Mouse (Mus musculus) midbrain, embryonic 16.5 days (tissue): ENCODE data around the gene Tbl1xr1. TPM values are rescaled to one million over a fixed set of nuclear protein-coding genes. Genes with fewer than 3 reads are reported as not detected.

Experiments used
- ATAC-seq: fragments of 200-750 bp; cut with Nextera tagmentation; 2 replicates; pipeline ENCODE4 v1.8.0; 2017; ENCODE audit warnings: moderate TSS enrichment
- H3K27ac ChIP-seq: fragments of 300-500 bp; sonication (generic); 2 replicates; pipeline ENCODE4 v1.5.1; 2014; ENCODE audit warnings: mild to moderate bottlenecking, low read length, mixed read lengths
- H3K27me3 ChIP-seq: fragments of 300-500 bp; sonication (generic); 2 replicates; pipeline ENCODE4 v1.6.1; 2014; ENCODE audit warnings: low read depth, low read length, mixed read lengths; ENCODE audit not compliant: control insufficient read depth, insufficient read depth
- H3K36me3 ChIP-seq: fragments of 300-500 bp; sonication (generic); 2 replicates; pipeline ENCODE4 v1.6.1; 2014; ENCODE audit warnings: mild to moderate bottlenecking, low read length, moderate library complexity, mixed read lengths; ENCODE audit not compliant: control insufficient read depth, insufficient read depth
- H3K4me1 ChIP-seq: fragments of 300-500 bp; sonication (generic); 2 replicates; pipeline ENCODE4 v1.6.1; 2014; ENCODE audit warnings: mild to moderate bottlenecking, low read length, mixed read lengths; ENCODE audit not compliant: control insufficient read depth, insufficient read depth
- H3K4me2 ChIP-seq: fragments of 300-500 bp; sonication (generic); 2 replicates; pipeline ENCODE4 v1.6.1; 2014; ENCODE audit warnings: mild to moderate bottlenecking, low read length, mixed read lengths
- H3K4me3 ChIP-seq: fragments of 300-500 bp; sonication (generic); 2 replicates; pipeline ENCODE4 v1.5.1; 2014; ENCODE audit warnings: low read depth, mild to moderate bottlenecking, low read length, moderate library complexity, mixed read lengths
- H3K9ac ChIP-seq: fragments of 300-500 bp; sonication (generic); 2 replicates; pipeline ENCODE4 v1.6.1; 2014; ENCODE audit warnings: low read depth, low read length, mixed read lengths
- H3K9me3 ChIP-seq: fragments of 300-500 bp; sonication (generic); replicated peaks from 2 replicates; pipeline ENCODE4 v1.6.1; 2014; ENCODE audit warnings: mild to moderate bottlenecking, low read length, mixed read lengths; ENCODE audit not compliant: control insufficient read depth, poor library complexity, severe bottlenecking
- WGBS: fragments of 180-500 bp; shearing (Covaris S2); extraction: QIAGEN DNeasy Blood & Tissue Kit; methylation state at CpG from one replicate; pipeline ENCODE4 v1.1.7; 2014; 5-methylcytosine and 5-hydroxymethylcytosine counted together
- polyA plus RNA-seq: library from polyadenylated mRNA; unstranded; fragments of >200 nt; fragmentation: Nextera tagmentation; extraction: Ambion mirVana; gene quantifications from 2 replicates; pipeline ENCODE4 v1.2.1, GENCODE M21; 2015

The Tbl1xr1 gene
- polyA plus RNA-seq, 1 experiment from 2014 or later = 15.1 TPM

DNA sequence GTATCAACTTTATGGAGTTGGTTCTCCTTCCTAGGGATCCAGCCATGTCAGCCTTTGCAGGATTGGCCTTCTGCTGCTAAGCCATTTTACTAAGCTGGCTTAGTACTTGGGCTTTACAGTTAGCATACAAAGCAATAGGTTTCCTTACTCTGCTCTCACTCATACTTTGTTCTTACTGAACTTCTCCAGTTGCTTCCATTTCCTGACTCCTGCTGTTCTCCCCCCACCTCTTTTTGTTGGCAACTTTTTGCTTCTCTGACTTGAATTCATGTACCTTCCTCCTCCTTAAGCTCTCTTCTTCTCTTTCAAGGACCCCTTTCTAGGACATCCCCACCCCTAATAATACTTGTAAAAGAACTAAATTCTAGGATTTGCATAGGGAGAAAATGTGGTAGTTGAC, 31.6 kb downstream of the Tbl1xr1 start:
- no peaks in the 10 kb centered on the region for H3K36me3 ChIP-seq
- H3K9me3 ChIP-seq = 0 out of 2 replicates have a peak, but pooled peaks cover 2% of the 10 kb centered on the region
- no peak for ATAC-seq
- no peak overlapping the region for H3K4me3 ChIP-seq
- no peak overlapping the region for H3K4me2 ChIP-seq
- H3K27me3 ChIP-seq = no peaks in the 10 kb centered on the region
- H3K27ac ChIP-seq = no peak overlapping the region
- H3K4me1 ChIP-seq = peaks cover 14% of the 10 kb centered on the region
- no peak overlapping the region for H3K9ac ChIP-seq

DNA sequence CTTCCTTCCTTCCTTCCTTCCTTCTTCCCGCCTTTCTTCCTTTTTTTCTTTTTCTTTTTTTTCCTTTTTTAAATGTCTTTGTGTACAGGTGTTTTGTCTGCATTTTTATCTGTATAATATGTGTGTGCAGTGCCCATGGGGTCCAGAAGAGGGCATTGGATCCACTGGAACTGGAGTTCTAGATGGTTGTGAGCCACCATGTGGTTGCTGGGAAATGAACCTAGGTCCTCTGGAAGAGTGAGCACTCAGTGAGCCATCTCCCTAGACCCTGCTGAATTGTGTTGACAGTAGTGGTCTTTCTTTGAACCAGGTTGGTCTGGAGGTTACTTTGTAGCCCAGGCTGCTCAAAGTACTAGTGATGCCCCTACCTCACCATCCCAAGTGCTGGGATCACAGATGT, 33.2 kb downstream of the Tbl1xr1 start:
- no peak for ATAC-seq
- no peaks in the 10 kb centered on the region for H3K27me3 ChIP-seq
- peaks cover 6% of the 10 kb centered on the region for H3K4me1 ChIP-seq
- H3K27ac ChIP-seq = no peak overlapping the region
- H3K4me2 ChIP-seq = no peak overlapping the region
- 0 out of 2 replicates have a peak, but pooled peaks cover 2% of the 10 kb centered on the region for H3K9me3 ChIP-seq
- WGBS = 81% methylated on average over 1 of the region's 1 CpGs
- H3K4me3 ChIP-seq = no peak overlapping the region
- H3K9ac ChIP-seq = no peak overlapping the region
- no peaks in the 10 kb centered on the region for H3K36me3 ChIP-seq

DNA sequence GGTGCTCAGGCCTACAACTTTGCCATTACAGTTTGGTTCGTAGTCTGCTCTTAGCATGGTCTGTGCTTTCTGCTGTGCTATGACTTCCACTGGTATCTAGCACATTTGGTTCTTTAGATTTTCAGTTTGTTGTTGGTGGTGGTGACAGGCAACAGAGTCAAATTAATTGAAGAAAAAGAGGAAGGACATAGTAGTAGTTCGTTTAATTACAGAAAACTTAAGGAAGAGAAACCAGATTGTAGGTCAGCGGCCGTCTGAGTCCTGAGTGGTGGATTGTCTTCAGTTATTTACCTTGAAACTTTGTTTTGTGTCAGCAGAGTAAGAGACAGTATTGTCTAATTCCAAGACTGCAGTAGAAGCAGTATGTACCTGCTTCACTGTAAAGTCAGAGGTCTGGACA, 37.3 kb downstream of the Tbl1xr1 start:
- no peak for ATAC-seq
- 95% methylated on average over 4 of the region's 4 CpGs for WGBS
- Histone ChIP-seq H3K9me3 (0 out of 2 replicates have a peak, but pooled peaks cover 2% of the 10 kb centered on the region), H3K4me2 (no peak overlapping the region), H3K36me3 (no peaks in the 10 kb centered on the region), H3K4me1 (peaks cover 9% of the 10 kb centered on the region; the same call in 1 of the 2 replicates), H3K27ac (no peak overlapping the region), H3K4me3 (no peak overlapping the region), H3K9ac (no peak overlapping the region), H3K27me3 (no peaks in the 10 kb centered on the region)

DNA sequence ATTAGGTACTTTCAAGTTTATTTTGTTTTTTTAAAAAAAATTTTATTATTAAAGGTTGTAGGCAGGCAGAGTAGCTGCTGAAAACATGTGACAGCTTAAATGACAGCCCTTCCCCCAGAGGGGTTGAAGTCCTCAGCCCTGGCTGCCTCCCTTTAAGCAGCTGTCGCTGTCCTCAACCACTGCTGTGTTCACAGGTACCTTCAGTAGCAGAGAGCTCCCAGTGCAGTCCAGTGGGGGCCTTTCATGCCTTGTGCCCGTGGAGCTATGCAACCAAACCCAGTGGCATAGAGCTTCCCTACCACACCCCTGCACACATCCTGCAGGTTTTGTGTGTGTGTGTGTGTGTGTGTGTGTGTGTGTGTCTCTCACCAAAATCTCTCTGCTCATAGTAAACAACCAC, 38.8 kb downstream of the Tbl1xr1 start:
- no peaks in the 10 kb centered on the region for H3K27me3 ChIP-seq
- 0 out of 2 replicates have a peak, but pooled peaks cover 2% of the 10 kb centered on the region for H3K9me3 ChIP-seq
- 26% methylated on average over 2 of the region's 2 CpGs for WGBS
- H3K4me1 ChIP-seq = peaks cover 9% of the 10 kb centered on the region
- no peaks in the 10 kb centered on the region for H3K36me3 ChIP-seq
- H3K4me3 ChIP-seq = no peak overlapping the region
- ATAC-seq = peak; percentile 64
- no peak overlapping the region for H3K4me2 ChIP-seq
- H3K9ac ChIP-seq = no peak overlapping the region
- no peak overlapping the region for H3K27ac ChIP-seq

DNA sequence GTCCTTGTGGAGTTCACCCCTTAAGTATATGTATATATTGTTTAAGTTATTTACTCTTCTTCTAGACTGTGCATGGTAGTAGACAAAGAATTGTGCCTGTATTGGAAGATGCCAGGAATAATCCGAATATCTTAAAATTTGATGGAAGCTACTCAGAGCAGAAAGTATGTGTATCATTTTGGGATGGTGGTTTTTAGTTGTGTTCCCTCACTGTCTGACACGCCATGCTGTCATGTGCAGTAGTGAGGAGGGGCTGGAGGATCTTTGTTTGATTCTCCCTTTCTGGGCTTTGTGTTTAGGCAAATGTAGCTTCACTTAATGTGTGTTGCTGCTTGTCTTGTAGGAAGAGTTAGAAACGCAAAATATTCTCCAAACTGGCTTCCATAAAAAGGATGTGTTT, 39.2 kb downstream of the Tbl1xr1 start:
- Histone ChIP-seq H3K4me3 (no peak overlapping the region), H3K4me1 (peaks cover 10% of the 10 kb centered on the region), H3K9me3 (0 out of 2 replicates have a peak, but pooled peaks cover 2% of the 10 kb centered on the region), H3K4me2 (no peak overlapping the region), H3K9ac (no peak overlapping the region), H3K36me3 (no peaks in the 10 kb centered on the region), H3K27me3 (no peaks in the 10 kb centered on the region), H3K27ac (no peak overlapping the region)
- WGBS = 84% methylated on average over 3 of the region's 3 CpGs
- peak; percentile 36; the same call in 1 of the 2 replicates for ATAC-seq

DNA sequence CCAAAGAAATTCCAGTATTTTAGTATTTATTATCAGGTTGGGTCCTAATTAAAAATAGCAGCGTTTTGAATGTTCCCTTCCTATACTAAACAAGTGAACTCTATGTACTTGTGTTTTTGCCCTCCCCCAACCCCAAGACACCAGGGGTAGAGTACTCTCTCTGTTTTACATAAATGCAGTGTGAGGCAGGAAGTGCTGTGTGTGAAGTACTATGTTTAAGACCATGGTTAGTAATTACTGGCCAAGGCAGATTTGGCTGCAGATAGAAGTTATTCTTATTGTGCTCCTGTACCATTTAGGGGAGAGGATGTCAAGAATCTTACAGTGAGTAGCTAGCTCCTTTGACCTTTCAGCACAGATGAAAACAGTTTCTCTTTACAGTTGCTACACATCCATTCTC, 39.7 kb downstream of the Tbl1xr1 start:
- no peak overlapping the region for H3K27ac ChIP-seq
- H3K9ac ChIP-seq = no peak overlapping the region
- H3K27me3 ChIP-seq = no peaks in the 10 kb centered on the region
- peaks cover 12% of the 10 kb centered on the region for H3K4me1 ChIP-seq
- H3K9me3 ChIP-seq = 0 out of 2 replicates have a peak, but pooled peaks cover 1% of the 10 kb centered on the region
- H3K4me2 ChIP-seq = no peak overlapping the region
- 85% methylated on average over 1 of the region's 1 CpGs for WGBS
- H3K4me3 ChIP-seq = no peak overlapping the region
- no peaks in the 10 kb centered on the region for H3K36me3 ChIP-seq
- ATAC-seq = no peak

DNA sequence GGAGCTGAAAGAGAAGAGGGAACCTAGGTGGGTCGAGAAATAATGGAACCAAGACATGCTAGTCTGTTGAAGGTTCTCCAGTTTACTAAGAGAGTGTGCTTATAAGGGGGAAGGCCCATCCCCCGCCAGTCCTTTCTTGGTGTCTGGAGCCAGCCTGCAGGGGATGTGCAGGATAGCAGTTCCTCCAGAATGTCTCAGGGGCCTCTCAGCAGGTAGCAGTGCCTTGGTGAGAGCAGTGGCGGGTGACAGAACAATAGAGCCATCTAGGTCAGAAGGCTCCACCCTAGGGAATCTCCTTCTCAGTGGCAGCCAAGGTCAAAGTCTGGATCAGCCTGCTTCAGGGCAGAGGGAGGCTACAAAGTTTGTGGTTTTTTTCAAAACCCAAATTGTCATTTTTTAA, 45.3 kb downstream of the Tbl1xr1 start:
- Histone ChIP-seq H3K27ac (no peak overlapping the region), H3K4me3 (no peak overlapping the region), H3K4me1 (peaks cover 3% of the 10 kb centered on the region; the same call in 1 of the 2 replicates), H3K9me3 (no peaks in the 10 kb centered on the region), H3K36me3 (no peaks in the 10 kb centered on the region), H3K9ac (no peak overlapping the region), H3K4me2 (no peak overlapping the region), H3K27me3 (no peaks in the 10 kb centered on the region)
- WGBS = 42% methylated on average over 3 of the region's 3 CpGs
- no peak for ATAC-seq

- 93% methylated on average over 2 of the region's 2 CpGs for WGBS
- no peak overlapping the region for H3K27ac ChIP-seq
- no peaks in the 10 kb centered on the region for H3K9me3 ChIP-seq
- no peak overlapping the region for H3K4me3 ChIP-seq
- peaks cover 3% of the 10 kb centered on the region; the same call in 1 of the 2 replicates for H3K4me1 ChIP-seq
- no peak for ATAC-seq
- H3K27me3 ChIP-seq = no peaks in the 10 kb centered on the region
- no peak overlapping the region for H3K4me2 ChIP-seq
- H3K9ac ChIP-seq = no peak overlapping the region
- no peaks in the 10 kb centered on the region for H3K36me3 ChIP-seq
Observed at GRCm38 (mm10) chr3:22123145-22123544, 46.7 kb downstream of the Tbl1xr1 start.

DNA sequence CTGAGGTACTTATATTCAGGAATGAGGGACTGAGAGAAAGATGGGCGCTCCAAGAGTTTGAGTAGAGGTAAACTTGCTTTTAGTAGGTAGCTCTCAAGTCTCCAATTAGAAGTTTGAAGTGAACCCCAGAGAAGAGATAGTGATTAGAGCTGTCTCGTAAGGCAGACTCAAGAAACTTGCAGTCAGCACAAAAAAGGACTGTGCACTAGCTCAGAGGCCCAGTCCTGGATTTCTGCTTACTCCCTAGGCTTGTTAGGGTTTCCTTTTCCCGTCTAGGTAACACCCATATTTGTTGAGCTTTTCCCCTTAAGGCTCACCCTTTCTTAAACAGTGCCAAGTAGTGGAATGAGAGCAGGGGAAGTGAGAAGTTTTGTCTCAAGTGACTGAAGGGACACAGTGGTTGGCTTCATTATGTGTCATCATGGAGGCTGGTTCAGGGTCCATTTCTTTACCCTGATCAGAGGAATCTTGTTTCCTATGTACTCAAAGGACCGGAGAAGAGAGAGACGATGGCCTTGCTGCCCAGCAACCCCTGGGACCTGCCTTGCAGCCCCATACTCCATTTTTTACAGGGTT, 49.9 kb downstream of the Tbl1xr1 start:
- Histone ChIP-seq H3K4me2 (no peak overlapping the region), H3K9ac (no peak overlapping the region), H3K27me3 (no peaks in the 10 kb centered on the region), H3K27ac (no peak overlapping the region), H3K9me3 (no peaks in the 10 kb centered on the region), H3K36me3 (no peaks in the 10 kb centered on the region), H3K4me1 (no peaks in the 10 kb centered on the region), H3K4me3 (no peak overlapping the region)
- ATAC-seq = no peak
- 98% methylated on average over 5 of the region's 5 CpGs for WGBS
